Mouse (Mus musculus): ENCODE results near the gene Ttc21a.

DNA sequence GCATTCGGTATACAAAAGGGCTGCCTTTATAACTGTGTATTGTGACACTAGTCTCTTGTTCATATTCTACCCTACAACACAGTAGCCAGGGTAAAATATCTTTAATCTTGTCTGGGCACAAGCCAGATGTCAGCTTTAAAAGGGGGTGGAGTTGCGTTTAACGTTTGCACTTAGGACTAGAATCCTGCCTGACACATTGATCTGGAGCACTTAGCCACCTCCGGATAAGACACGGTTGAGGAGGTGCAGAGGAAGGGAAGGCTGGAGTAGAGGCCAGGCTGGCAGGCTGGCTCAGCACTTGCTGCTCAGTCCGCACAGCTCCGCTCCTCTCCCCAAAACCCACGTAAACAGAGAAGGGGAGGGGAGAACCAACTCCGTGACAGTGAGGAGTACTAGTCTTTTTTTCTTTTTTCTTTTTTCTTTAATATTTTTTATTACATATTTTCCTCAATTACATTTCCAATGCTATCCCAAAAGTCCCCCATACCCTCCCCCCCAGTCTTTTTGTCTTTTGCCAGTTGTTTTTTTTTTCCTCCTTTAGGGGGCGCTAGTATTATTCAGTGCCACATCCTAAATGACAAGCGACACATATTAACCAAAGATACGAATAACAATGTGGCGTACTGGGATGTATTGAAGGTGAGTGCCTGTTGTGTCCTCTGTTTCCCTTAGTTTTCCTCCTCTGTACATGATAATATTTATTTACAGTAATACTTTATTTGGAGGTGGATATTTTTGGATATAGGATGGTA lies 24.1 kb upstream of the Ttc21a start:
- peak; percentile 67 for TF ChIP-seq CTCF (IDR thresholded peaks at IDR 0.05; ENCODE audit: low read depth)
- TF ChIP-seq EP300 (optimal IDR thresholded peaks at IDR 0.05), result no peak

Data from stomach, postnatal 0 days (tissue).